Mouse (Mus musculus) olfactory bulb, adult 2 months (tissue): ENCODE measurements around the gene Slc25a28.

ENCODE experiments used
- CTCF ChIP-seq: fragments of 200-500 bp; IDR thresholded peaks from 2 replicates; pipeline ENCODE4 v1.5.1; 2012; ENCODE audit warnings: low read depth, mild to moderate bottlenecking, low read length, moderate library complexity; ENCODE audit not compliant: insufficient read depth
- POLR2A ChIP-seq: fragments of 200-500 bp; IDR thresholded peaks from 2 replicates; pipeline ENCODE4 v1.6.1; 2012; ENCODE audit warnings: mild to moderate bottlenecking, low read depth, low read length, moderate library complexity; ENCODE audit not compliant: insufficient read depth

DNA sequence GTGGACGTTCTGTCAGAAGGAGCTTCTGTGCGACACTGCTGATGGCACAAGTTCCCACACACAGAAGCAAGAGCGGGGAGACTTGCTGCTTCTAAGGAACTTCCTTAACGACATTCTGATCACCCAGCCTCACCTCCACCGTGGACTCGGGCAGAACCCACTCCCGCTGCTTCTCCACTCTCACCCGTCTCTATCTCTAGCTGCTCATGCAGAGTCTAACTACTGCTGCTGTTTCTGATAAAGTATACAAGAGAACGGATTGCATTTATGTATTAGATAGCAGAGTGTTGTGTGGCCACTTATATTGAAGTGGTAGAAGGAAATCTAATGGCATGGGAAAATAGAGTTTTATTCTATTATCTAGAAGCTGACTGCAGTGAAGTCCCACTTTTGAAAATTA, 13.9 kb downstream of the Slc25a28 start:
- TF ChIP-seq POLR2A (no peak), CTCF (no peak)
